Mouse (Mus musculus) liver, adult 2 months (tissue): ENCODE measurements around the gene Etfrf1.

Source experiments
- CTCF ChIP-seq: fragments of 200-500 bp; IDR thresholded peaks from 2 replicates; pipeline ENCODE4 v1.5.1; 2011; ENCODE audit warnings: low read depth, low read length, control low read depth
- POLR2A ChIP-seq: fragments of 200-500 bp; IDR thresholded peaks from 2 replicates; pipeline ENCODE4 v1.6.1; 2011; ENCODE audit warnings: low read length, control low read depth; ENCODE audit not compliant: insufficient read depth; ENCODE audit errors: extremely low read depth

DNA sequence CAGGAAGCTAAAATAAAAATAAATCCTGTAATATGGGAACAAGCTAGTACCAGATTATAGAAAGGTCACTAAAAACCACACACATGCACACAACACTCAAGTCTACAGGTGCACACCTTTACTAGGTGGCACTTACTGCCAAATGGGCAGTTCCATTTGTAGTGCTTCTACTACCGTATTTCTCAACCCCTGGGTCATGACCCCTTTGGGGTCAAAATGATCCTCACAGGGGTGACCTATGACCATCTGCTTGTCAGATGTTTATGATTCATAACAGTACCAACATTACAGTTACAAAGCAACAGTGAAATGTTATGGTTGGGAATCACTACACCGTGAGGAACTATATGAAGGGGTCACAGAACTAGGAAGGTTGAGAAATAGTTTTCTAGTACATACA lies 3.0 kb downstream of the Etfrf1 start:
- TF ChIP-seq POLR2A (no peak), CTCF (no peak)
